Mouse (Mus musculus) gastrocnemius, postnatal 14 days (tissue): ENCODE measurements around the gene Jade1. TPM values are rescaled to one million over a fixed set of nuclear protein-coding genes. Genes with fewer than 3 reads are reported as not detected.

Experiments used
- DNase-seq: peaks from one replicate; pipeline ENCODE4 v3.0.0; 2021; ENCODE audit warnings: mixed read lengths
- intact Hi-C: fragments of 180-260 bp; cut with DNase I; formaldehyde crosslinking; loops from one replicate; pipeline ENCODE4 v1.15.1; 2025; ENCODE audit warnings: low total_unique reads
- total RNA-seq, 2 experiments: library from RNA; stranded (reverse); gene quantifications; 2 replicates each; pipeline ENCODE4 v1.2.3; 2021

Jade1 gene
- total RNA-seq, 2 experiments from 2014 or later: 16.4 to 22.3 TPM

GRCm38 (mm10) chr3:41572131-41572530, 16.6 kb downstream of the Jade1 start:
- intact Hi-C loops: loop anchor here (10.0 kb wide), 1 partner anchor 207 kb away; no protein-coding TSS in a partner anchor
- DNase-seq: no peak

DNA sequence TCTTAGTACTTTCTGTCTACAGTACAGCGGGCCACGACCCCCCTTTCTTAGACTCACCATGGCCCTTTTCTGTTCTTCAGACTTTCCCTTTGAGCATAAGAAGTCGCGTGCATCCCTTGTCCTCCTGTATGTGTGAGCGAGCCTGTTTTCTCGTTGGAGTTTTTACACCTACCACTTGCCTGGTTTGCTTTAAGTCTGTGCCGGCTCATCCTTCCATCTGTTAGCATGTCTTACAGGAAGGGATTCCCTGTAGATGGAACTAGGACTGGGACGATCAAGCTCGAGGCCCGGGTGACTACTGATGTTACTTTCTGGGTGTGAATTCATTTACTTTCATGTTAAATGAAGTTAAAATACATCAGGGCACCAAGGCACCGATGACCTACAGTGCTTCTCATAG, 17.4 kb downstream of the Jade1 start:
- DNase-seq: no peak
- intact Hi-C loops: loop anchor here (10.0 kb wide), 1 partner anchor 208 kb away; no protein-coding TSS in a partner anchor

- no peak for DNase-seq
- intact Hi-C loops: loop anchor here (10.0 kb wide), 1 partner anchor 209 kb away; no protein-coding TSS in a partner anchor
Observed at GRCm38 (mm10) chr3:41574208-41574607, 18.7 kb downstream of the Jade1 start.

- intact Hi-C loops: loop anchor here (10.0 kb wide), 1 partner anchor 210 kb away; no protein-coding TSS in a partner anchor
- no peak for DNase-seq
Observed at GRCm38 (mm10) chr3:41574720-41575435, 19.3 kb downstream of the Jade1 start.

DNA sequence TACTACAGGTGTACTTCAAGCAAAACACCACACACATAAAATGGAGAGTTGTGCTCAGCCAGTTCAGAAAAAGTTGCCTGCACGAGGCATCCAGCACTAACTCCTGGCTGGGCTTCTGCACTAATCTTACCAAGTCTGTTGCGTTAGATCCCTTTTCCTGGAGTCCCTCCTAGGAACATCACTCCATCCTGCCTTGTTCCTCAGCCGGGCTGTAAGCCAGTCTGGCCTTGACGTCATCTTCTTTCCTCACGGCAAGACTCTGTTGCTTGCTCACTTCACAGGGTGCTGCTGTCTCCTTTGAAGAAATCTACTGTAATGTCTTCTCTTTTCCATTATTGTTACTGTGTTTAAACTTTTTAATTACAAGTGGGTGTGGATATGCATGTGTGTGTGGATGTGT, 20.4 kb downstream of the Jade1 start:
- DNase-seq: no peak
- intact Hi-C loops: loop anchor here (10.0 kb wide), 1 partner anchor 211 kb away; no protein-coding TSS in a partner anchor

- DNase-seq: no peak
- intact Hi-C loops: loop anchor here (10.0 kb wide), 1 partner anchor 212 kb away; no protein-coding TSS in a partner anchor
Observed at GRCm38 (mm10) chr3:41577240-41577639, 21.7 kb downstream of the Jade1 start.

- intact Hi-C loops: loop anchor here (10.0 kb wide), 2 partner anchors 215 to 395 kb away; no protein-coding TSS in a partner anchor
- no peak for DNase-seq
Observed at GRCm38 (mm10) chr3:41579873-41580272, 24.3 kb downstream of the Jade1 start.

GRCm38 (mm10) chr3:41580401-41581323, 25.1 kb downstream of the Jade1 start:
- DNase-seq: no peak
- intact Hi-C loops: loop anchor here (10.0 kb wide), 1 partner anchor 396 kb away; no protein-coding TSS in a partner anchor

- intact Hi-C loops: loop anchor here (10.0 kb wide), 1 partner anchor 397 kb away; no protein-coding TSS in a partner anchor
- DNase-seq: no peak
Observed at GRCm38 (mm10) chr3:41581436-41581835, 25.9 kb downstream of the Jade1 start.

DNA sequence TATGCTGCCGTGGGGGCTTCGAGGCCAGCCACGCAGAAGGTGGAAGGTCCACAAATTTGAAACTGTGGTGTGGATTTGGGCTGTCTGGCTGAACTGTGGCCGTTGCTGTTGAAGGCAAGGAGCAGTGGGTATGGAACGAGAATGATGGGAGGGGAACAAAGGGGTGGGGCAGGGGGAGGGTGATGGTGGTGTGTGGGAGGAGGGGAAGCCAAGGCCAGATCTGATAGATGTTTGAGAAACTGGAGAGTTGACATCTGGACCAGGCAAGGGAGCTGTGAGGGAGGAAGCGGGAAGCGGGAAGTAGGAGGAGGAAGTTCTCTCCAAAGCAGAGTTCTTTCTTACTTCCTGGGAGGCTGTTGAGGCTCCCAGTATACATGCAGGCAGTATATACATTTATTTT, 26.7 kb downstream of the Jade1 start:
- intact Hi-C loops: loop anchor here (10.0 kb wide), 1 partner anchor 397 kb away; no protein-coding TSS in a partner anchor
- no peak for DNase-seq

DNA sequence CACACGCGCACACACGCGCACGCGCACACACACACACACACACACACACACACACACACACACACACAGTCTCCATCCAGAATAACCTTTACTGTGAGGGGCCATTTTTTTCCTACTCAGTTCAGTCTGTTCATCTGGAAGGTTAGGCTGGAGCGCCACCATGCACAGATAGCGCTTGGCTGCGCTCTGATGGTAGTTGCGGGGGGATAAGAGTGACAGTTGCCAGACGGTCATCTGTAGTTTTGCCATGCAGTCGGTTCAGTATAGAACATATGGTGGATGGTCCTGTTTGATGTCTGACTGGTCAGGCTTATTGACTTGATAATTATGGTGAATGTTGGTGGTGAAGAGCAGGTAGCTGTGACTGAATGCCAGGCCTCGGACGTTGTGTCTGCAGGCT, 27.6 kb downstream of the Jade1 start:
- intact Hi-C loops: loop anchor here (10.0 kb wide), 1 partner anchor 398 kb away; no protein-coding TSS in a partner anchor
- no peak for DNase-seq

DNA sequence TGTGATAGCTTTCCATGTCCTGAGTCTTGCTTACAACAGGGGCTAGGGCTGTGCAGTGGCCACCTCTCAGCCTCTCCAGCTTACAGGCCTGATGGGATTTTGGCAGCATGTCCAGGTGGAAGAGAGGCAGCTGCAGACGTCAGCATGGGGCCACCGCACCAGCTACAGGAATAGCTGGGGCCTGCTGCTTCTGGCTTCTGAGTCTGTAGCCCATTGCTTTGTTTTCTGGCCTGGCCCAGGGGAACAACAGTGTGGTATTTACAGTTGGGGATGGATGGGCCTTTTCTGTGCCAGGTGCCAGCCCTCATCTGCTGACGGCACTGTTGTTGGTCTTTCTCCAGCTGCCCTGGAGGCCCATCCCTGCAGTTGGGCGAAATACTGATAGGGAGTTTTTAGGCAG, 28.1 kb downstream of the Jade1 start:
- intact Hi-C loops: loop anchor here (10.0 kb wide), 1 partner anchor 399 kb away; no protein-coding TSS in a partner anchor
- peak; percentile 42 for DNase-seq

DNA sequence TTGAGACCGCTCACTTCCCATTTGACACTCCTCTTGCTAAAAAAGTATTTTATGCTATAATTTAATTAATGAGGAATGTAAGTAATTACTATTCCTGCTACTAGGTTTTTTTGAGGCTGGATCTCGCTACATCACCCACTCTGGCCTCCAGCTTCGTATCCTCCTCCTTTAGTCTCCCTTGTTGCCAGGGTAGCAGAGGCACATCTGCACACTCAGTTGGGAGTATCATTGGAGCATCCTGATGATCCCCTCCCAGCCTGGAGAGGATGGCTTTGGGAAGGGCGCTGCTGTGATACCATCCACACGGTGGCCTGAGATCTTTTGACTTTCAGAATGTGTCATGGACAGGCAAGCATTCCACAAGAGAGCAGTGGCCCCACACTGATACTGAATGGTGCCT, 30.0 kb downstream of the Jade1 start:
- DNase-seq: no peak
- intact Hi-C loops: loop anchor here (10.0 kb wide), 1 partner anchor 401 kb away; no protein-coding TSS in a partner anchor

GRCm38 (mm10) chr3:41586330-41586729, 30.8 kb downstream of the Jade1 start:
- intact Hi-C loops: loop anchor here (10.0 kb wide), 1 partner anchor 402 kb away; no protein-coding TSS in a partner anchor

DNA sequence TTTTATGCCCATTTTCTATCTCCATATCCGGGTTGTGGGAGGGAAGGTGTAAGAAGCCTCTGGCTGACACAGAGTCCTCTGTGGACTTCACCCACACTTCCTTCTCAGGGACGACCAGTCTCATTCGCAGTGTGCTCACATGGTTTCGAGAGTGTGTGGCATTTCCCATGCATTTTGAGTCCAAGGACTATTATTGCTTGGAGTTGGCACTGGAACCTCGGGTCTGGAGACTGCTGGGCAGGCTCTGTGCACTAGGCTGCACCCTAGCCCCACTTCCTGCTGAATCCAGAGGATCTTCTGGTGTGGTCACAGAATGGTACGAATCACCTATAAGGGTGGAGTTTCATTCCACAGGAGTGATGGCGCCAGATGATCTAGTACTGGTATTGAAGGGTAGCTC, 31.4 kb downstream of the Jade1 start:
- intact Hi-C loops: loop anchor here (10.0 kb wide), 1 partner anchor 402 kb away; no protein-coding TSS in a partner anchor
- no peak for DNase-seq

More at GRCm38 (mm10) chr3:41586330-41586729, 30.8 kb downstream of the Jade1 start:
- DNase-seq: no peak

DNA sequence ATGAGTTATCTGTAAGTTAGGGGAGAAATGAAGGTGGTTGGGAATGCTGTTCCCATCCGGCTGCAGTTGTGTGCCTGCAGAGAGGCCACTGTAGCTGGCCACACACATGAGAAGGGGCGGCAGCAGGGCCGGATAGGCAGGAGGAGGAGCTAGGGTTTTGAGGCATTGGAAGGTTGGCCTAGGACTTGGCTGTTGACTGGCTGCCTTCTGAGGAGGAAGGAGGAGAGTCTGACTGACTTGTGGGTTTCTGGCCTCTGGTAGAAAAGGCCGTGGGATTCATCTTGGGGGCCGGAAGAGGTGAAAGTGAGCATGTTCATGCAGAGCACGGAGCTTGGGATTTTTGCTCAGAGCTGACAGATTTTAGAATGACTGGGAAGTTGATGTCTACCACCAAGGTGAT, 32.1 kb downstream of the Jade1 start:
- intact Hi-C loops: loop anchor here (10.0 kb wide), 1 partner anchor 403 kb away; no protein-coding TSS in a partner anchor
- peak; percentile 54 for DNase-seq

DNA sequence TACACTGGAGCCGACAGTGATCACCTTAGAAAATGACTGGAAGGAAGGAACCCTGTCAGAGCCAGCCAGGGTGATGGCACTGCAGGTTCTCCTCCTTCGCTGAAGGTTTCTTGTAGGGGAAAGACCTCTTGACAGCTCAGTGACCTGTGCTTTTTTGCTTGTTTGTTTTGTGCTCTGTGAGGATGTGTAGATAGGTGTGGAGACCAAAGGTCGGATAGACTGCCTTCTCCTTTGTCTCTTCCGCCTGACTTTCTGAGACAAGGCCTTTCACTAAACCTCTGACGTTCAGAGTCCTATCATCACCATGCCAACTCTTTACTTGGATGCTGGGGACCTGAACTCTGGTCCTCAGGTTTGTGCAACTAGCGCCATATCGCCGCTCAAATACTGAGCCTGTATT, 33.0 kb downstream of the Jade1 start:
- no peak for DNase-seq
- intact Hi-C loops: loop anchor here (10.0 kb wide), 1 partner anchor 404 kb away; no protein-coding TSS in a partner anchor

GRCm38 (mm10) chr3:41589246-41589914, 33.8 kb downstream of the Jade1 start:
- DNase-seq: no peak
- intact Hi-C loops: loop anchor here (10.0 kb wide), 1 partner anchor 405 kb away; no protein-coding TSS in a partner anchor

GRCm38 (mm10) chr3:41589988-41590387, 34.5 kb downstream of the Jade1 start:
- intact Hi-C loops: loop anchor here (10.0 kb wide), 1 partner anchor 405 kb away; no protein-coding TSS in a partner anchor
- no peak for DNase-seq
